Mouse (Mus musculus) megakaryocyte-erythroid progenitor cell, adult 5-6 weeks (primary cell): ENCODE measurements around the gene Gjd2. TPM values are rescaled to one million over a fixed set of nuclear protein-coding genes. Genes with fewer than 3 reads are reported as not detected.

Experiments
- ATAC-seq: replicated peaks from 2 replicates; pipeline ENCODE4 v1.8.0; 2016; ENCODE audit warnings: mild to moderate bottlenecking, inconsistent platforms; ENCODE audit not compliant: severe bottlenecking, poor library complexity, low FRiP score, low TSS enrichment
- total RNA-seq, 2 experiments: library from RNA; stranded (forward) in 1 of 2; stranded (reverse) in 1 of 2; fragments of 200-1000, 215-1000 nt in 1 of 2; fragments of >200 nt in 1 of 2; fragmentation: Nextera tagmentation in 1 of 2; gene quantifications; 2 replicates each; pipeline ENCODE4 v1.2.3; 2014 to 2017

Gjd2 gene
- total RNA-seq (2014; fragmentation: Nextera tagmentation), result not detected in 2 replicates
- total RNA-seq (2017), result not detected in 2 replicates

DNA sequence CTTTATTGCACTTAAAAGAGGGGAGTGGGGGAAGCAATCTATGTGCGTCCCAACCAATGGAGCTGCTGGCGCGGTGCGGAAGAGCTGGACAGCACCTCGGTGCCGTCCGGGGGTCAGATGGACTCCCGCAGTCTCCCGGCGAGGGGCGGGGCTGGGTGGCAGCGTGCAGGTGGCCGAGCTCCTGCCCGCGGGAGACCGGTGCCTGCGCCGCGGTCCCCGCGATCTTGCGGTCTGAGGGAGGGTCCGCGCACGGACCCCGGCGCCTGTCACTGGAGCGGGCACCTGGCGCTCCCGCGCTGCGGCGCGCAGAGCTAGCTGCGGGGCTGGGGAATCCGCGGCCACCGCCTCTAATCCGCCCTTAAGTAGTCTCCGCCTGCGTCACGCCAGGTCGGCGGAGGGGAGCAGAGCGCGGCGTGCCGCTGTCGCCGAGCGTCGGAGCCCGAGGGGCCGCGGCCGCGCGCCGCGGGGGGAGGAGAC is at the start of gene Gjd2:
Gjd2 (minus strand) TSS at position 325 of the 477 bp plus-strand sequence.
- no peak for ATAC-seq

DNA sequence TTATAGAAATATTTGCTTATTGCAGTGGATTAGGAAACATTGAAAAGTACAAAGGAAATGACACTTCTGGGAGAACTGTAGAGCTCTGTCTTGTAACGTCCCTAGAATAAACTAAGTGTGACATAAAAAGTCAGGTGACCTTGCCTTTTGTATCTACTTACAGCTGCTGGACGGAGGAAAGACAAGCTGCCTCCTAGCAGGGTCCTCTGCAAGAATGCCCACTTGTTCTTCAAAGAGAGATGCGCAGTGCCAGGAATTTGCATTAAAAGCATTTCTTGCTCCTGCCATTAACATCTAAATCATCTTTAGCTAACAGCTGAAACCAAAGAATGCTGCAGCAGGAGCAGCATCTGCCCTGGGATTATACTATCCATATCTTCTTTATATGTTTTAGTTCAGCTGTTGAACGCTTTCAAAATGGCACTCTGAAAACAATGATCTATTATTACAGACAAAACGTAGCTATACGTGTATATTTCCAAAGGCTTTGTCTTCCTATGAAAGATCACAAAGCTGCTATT is 46.7 kb upstream of the Gjd2 start:
- ATAC-seq, result no peak

DNA sequence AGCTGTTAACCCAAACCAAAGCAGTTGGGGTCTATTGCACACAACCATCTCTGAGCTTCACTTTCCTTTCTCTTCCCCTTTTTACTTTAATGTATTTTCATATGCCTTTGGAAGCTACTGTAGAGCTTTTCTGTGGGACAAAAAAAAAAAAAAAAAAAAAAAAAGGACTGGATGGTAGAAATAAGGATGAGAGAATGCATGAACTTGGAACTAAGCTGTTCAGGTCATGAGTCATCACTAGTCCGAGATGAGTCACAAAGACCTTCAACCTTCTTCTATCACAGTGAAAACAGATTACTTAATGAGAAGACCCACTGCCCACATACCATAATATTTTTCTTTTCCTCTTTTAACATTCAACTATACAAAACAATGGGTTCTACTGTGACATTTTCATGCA is 46.2 kb upstream of the Gjd2 start:
- ATAC-seq, result no peak

DNA sequence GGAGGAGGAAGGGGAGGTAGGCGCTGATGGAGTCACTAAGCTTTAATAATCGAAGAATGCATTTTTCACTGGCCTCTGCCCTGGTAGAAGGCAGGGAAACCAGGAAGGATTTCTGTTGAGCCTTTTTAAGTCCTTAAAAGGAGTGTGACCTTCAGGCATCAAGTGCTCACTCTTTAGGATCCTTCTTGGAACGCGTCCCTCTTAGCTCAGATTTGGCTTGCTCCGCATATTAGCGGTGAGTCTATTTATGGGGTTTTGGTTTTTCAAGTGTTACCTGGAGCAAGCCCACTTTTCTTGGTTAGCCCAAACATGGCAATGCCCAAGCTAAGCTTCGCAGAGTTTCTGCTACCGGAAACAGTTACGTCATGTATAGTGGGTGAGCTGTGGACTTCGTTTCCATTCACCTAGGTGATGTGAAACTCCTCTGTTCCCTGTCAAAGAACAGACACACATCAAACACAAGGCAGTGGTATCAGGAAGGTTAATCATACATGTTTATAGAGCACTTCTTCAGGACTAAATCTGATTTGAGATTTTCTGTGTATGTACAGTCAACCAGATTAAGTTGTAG is 44.9 kb upstream of the Gjd2 start:
- no peak for ATAC-seq

DNA sequence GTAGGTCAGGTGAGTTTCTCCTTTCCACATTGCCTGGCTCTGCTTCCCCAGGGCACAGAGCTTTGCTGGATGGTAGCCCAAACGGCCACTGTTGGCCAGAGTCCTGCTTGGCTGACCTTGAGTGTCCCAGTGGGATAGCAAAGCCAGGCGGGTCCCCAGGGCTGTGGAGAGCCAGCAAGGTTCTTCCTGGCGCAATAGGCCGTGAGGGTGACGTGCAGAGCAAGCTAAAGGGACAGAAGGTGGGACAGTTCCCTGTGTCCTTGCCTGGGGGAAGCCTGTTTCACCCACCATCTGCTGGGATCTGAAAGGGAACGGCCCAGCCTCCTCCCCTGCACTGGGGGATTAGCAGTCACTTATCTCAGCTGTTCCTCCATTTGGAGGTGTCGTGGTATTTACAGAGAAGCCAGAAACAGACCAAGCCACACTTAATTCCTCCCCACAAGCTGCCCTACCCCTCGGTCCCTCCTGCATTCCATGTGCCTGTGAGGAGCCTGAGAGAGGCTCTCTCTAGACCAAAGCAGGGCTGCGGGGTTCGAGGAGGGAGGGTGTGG is 44.0 kb upstream of the Gjd2 start:
- no peak for ATAC-seq

DNA sequence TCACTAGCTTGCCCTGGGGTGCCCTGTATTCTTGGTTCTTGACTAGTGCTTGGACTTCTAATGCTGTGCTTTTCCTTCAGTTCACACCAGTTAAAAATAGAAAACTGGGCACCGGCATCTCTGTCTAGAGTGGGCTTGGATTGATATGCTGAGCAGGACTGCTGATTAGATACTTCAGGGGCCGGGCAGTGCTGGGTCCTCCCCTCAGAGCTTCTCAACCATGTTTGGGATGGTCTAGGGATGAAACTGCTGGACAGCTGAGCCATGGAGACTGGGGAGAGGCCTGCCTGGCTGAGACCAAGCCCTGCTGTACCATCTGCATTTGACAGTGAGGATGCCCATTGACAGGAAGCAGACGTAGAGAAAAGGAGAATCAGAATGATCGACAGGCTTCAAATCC is 40.7 kb upstream of the Gjd2 start:
- no peak for ATAC-seq

DNA sequence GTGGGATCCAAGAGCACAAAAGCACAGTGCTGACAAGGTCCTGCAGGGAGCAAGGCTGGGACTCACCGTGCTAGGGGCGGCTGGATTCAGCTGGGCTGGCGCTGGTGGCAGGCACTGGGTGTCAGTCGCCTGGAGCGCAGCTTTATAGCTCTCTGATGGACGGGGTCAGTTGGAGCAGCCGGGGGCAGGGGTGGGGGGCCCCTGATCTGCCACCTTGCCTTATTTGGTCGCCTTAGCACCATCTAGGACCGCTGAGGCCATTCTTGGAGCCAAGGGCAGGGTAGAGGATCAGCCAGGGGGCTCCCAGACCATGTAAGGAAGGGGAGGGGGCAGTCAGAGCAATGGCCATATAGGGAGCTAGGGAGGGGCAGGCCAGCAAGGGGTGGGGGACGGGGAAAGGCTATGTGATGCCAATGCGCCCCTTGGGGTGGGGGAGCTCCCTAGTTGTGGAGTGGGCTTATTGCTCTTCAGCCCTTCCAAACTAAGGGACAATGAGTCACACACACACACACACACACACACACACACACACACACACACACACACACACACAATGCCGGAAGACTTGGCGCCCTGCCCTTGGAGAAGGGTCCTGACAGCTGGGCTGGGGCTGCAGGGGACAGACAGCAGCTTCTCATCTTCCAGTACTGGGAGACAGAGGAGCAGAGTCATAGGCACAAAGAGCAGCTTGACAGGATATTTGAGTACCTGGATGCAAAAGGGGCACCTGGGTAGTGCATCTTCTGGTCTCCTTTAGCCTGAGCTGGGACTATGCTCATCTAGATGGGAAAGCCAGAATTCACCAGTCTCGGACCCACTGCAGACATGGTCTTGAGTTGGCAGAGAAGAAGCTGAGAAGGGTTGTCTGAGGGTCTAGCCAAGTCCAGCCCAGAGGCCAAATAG is 39.5 kb upstream of the Gjd2 start, which contains the start of gene Actc1:
Actc1 (minus strand) TSS at position 853 of the 903 bp plus-strand sequence.
- no peak for ATAC-seq

DNA sequence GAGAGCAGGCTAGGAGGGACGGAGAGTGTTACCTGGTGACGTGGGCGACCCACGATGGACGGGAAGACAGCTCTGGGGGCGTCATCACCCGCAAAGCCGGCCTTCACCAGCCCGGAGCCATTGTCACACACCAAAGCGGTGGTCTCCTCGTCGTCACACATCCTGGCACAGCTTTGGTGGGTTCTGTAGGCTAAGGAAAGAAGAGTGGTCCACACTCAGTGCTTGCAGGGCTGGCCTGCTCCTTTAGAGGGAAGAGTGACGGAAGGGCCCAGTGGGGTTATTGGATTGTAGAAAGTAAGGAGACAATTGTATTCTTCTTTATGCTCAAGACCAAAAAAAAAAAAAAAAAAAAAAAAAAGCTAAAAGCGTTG is 38.4 kb upstream of the Gjd2 start:
- ATAC-seq, result no peak

DNA sequence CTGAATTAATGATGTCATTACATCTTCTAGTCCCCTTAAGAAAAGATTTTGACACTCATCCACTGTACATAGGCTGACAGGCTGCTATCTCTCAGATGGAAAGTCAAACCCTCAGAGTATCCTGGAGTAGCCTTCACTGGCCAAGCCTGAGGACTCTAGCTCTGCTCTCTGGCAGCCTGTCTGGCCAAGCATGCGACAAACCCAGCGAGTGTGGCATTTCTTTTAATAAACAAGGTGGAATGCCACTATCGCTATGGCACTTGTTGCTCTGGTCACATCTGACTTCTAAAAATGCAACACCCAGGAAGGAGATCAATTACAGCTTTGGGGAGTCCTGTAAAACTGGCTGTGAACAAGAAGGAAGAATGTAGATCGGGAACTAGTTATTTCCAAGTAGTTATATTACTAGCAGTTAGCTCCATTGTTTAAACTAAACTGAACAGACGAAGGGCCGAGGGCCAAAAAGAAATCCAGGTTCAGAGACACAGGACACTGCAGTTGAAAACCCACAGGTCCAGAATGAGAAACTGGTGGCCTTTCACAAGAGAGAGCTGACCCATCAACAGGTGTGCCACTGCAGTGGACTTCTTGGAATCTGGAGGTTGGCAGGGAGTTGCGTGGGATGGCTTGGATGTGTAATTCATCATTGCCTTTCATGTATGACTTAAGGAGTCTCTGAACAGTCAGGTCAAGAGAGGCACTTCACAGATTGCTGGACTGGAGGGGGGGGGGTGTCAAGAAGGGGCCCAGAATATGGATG is 37.9 kb upstream of the Gjd2 start:
- ATAC-seq, result no peak

DNA sequence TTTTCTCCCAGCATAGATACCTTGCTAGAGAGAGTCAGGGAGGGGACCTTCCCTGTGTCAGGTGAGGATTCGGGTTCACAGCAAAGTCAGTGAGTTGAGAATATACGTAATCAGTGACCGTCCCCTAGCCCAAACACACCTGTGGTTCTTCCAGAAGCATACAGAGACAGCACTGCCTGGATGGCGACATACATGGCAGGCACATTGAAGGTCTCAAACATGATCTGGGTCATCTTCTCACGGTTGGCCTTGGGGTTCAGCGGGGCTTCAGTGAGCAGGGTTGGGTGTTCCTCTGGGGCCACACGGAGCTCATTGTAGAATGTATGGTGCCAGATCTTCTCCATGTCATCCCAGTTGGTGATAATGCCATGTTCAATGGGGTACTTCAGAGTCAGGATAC is 36.7 kb upstream of the Gjd2 start:
- no peak for ATAC-seq

DNA sequence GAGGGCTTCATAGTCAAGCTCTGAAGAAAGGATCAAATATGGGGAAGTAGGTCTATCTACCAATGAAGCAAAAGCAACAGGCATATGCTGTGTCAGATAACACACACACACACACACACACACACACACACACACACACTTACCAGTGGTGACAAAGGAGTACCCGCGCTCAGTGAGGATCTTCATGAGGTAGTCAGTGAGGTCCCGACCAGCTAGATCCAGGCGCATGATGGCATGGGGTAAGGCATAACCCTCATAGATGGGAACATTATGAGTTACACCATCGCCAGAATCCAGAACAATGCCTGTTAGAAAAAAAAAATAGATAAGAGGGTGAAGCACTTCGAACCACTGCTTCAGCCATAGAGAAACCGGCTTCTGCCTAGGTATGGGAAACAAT is 36.0 kb upstream of the Gjd2 start:
- ATAC-seq, result no peak

DNA sequence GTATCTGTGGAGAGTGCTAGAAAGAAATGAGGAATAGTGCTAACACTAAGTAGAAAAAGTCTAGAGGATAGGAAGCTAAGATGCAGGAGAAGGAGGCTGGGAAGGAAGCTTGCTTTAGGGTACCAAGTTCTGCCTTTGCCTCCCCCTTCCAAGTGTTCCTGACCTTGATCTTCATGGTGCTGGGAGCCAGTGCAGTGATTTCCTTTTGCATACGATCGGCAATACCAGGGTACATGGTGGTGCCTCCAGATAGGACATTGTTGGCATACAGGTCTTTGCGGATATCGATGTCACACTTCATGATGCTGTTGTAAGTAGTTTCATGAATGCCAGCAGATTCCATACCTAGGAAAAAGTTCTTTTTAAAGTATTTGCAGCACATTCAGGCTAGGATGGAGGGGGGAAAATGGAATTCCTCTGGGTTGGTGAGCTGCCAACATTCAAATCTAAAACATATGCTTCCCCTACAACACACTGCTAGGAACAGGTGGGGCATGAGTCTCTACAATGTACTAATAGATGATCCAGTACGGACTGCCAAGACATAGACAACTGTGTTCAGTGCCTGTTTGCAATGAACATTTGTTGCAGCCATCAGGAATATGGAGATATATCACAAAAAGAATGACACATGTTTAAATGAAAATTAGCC is 34.7 kb upstream of the Gjd2 start:
- ATAC-seq, result no peak

DNA sequence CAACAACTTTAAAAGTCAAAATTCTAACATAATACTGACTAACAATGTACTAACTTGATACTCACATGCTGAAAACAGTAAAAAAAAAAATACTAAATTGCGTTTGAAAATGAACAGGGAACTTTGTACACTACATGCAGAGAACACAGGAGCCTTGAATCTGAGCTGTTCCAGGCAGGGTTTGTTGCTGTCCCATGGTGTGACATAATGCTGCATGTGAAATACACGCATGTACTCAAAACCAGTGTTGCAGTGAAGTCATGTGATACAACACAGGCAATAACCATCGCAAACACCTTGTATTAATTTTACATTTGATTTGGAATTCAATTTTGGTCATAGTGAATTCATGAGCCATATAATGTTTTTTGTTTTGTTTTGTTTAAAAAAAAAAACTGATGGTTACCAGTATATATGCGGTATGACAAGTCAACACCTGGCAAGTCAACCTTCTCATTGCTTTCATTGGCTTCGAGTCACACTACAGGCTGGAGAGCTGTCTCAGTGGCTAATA is 32.8 kb upstream of the Gjd2 start:
- no peak for ATAC-seq

DNA sequence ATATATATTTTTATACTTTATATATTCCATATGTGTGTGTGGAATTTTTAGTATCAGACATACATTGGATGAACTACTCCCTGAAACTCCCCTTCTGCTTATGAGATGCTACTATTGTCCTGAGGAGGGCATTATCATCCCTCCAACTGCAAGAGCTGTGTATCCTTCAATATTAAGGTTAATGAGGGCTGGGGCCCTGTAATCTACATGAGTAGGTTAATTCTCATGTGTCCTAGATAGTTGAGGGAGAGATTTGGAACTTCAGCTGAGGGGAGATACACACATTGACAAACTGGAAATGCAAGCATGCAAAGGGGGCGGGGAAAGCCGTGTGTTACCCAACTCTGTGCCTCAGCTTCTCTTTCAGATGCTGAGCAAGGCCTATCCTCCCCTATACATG is 24.5 kb upstream of the Gjd2 start:
- no peak for ATAC-seq

DNA sequence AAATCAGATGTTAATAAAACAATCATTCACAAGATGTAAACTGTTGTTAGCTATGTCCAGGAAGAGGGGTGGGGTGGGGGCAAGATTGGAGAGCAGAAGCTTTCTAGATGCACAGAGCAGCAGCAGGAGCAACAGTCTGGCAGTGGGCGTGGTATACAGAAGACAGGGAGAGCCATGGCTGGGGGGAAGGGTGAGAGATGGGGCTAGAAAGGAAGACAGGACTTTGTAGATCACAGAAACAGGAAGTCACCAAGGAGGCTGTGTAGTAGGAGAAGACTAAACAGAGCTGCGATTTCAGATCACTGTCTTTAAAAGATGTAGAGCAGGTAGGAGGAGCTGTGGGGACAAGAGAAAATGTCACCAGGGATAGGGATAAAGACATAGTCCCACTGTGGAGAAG is 18.8 kb upstream of the Gjd2 start:
- no peak for ATAC-seq

DNA sequence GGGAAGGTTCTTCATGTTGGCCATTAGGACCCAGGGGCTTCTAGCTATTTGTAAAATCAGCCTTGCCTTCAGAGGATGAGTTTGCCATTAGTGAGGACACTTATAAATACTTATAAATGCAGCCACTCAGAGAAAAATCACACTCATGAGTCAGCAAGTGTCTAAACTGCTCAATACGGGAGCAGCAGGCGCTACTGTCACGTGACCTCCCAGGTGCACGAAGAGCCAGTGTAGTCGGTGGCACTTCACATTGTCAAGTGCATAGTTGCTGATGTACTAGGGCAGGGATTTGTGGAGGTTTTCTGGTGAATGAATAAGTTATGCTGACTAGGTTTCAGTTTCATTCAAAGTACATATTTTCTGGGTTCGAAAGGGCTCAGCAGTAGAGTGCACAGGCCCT is 10.0 kb upstream of the Gjd2 start:
- ATAC-seq, result no peak

DNA sequence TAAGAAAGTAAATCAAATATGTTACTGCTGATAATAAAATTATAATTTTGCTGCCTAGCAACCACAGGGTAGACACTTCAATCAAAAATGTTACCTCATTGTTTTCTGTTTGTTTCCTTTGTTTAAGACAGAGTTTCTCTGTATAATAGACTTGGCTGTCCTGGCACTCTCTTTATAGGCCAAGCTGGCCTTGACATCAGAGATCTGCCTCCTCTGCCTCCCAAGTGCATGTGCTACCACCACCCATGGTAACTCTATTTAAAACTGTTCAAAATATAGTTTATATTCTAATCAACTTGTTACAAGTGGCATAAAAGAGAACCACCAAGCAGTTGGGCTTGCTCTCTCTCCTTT is 6.8 kb upstream of the Gjd2 start:
- no peak for ATAC-seq

DNA sequence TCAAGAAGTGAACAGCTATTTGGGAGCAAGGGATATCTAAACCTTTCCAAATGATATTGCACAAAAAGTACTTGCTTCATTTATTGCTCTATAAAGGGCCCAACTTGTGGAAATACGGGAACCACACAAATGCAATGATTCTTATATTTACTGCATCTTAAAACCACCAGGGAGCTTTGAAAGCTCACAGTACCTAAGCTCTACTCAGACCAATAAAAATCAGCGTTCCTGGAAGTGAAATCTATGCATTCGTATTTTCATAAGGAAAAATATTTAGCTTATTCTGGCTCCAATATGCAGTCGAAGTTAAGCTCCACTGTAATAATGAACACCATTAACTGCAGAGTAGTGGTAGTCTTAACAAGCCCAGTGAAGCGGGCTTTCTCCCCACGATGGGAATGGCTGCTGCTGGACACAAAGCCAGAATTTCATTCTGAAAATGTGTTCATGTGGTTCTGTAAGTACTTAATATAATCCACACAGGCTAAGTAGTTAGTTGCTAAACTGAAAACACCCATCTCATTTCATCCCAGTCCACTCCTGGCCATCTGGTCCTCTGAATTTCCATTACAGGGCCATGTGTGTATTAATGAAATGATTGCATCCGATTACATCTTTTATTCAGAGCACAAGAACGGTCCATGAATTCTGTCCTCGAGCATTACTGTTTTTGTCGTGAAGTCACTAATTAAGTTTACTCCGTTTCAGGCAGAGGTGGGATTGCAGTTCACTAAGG is 6.2 kb upstream of the Gjd2 start:
- ATAC-seq, result no peak

DNA sequence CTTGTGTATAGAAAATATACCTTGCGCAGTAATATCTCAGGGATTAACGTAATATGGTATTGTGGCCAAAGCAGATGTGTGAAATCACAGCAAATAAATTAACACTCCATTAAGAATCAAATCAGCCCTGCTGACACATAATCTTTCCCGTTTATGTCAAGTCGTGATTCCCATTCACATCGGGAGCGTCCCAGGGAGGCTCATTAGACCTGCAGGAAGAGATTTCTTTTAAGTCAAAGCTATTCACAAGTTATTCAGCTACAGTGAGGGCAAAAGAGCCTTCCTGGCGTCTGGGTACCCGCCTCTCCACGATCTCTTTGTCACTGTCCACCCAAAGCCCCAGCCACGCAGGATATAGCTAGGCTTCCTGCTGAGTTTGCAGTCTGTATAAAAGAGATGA is 4.7 kb upstream of the Gjd2 start:
- no peak for ATAC-seq
